Mouse (Mus musculus) bone marrow, adult 2 months (tissue): ENCODE measurements around the gene Faf1.

Experiments
- CTCF ChIP-seq: fragments of 200-500 bp; IDR thresholded peaks from 2 replicates; pipeline ENCODE4 v1.5.1; 2011; ENCODE audit warnings: low read length, control low read depth; ENCODE audit not compliant: control insufficient read depth, insufficient read depth
- POLR2A ChIP-seq: fragments of 200-500 bp; IDR thresholded peaks from 2 replicates; pipeline ENCODE4 v1.6.1; 2011; ENCODE audit warnings: low read depth, mild to moderate bottlenecking, control low read depth, low read length, borderline replicate concordance; ENCODE audit not compliant: control insufficient read depth

GRCm38 (mm10) chr4:109819455-109819854 lies 143.1 kb downstream of the Faf1 start:
- no peak for TF ChIP-seq CTCF
- no peak for TF ChIP-seq POLR2A
